9 mouse cellular contexts compared by ENCODE assay signal in genomic region chr17:33811142-33811516, GRCm38 (mm10). TPM values are rescaled to one million over a fixed set of nuclear protein-coding genes. Genes with fewer than 3 reads are reported as not detected.
DNase-seq lines count a peak whose midpoint lies in the region; ATAC-seq lines count a peak whose summit lies in the region.
"Had no signal": no experiment of that assay in that cellular context is flagged by ENCODE, and none has a peak within 500 bp of the region (broad histone marks: within the 10 kb centered on the region; RNA-seq: fewer than 3 reads in every experiment).

No protein-coding gene starts in this region.

- no peak for ATAC-seq in megakaryocyte, adult 5-6 weeks (ENCODE audit: poor library complexity, severe bottlenecking)
- ATAC-seq in forebrain, embryonic 16.5 days = no peak
- ATAC-seq in liver, embryonic 13.5 days (ENCODE audit: low read depth) = no peak
- no peak for ATAC-seq in stomach, embryonic 15.5 days (ENCODE audit: insufficient read depth, low FRiP score, low read depth)

- peak overlapping the region; percentile 71 for H3K4me2 ChIP-seq in forebrain, embryonic 16.5 days (ENCODE audit: low read length)
- H3K4me2 ChIP-seq in liver, embryonic 13.5 days = peak overlapping the region; percentile 81
- peak overlapping the region; percentile 92 for H3K4me2 ChIP-seq in stomach, embryonic 15.5 days

- no peaks in the 10 kb centered on the region for H3K9me3 ChIP-seq in megakaryocyte, embryonic 14.5 days
- no peaks in the 10 kb centered on the region for H3K9me3 ChIP-seq in forebrain, embryonic 16.5 days (ENCODE audit: control insufficient read depth, low read length)
- H3K9me3 ChIP-seq in liver, embryonic 13.5 days (replicated peaks) = no peaks in the 10 kb centered on the region
- no peaks in the 10 kb centered on the region for H3K9me3 ChIP-seq in stomach, embryonic 15.5 days

- no peaks in the 10 kb centered on the region for H3K36me3 ChIP-seq in megakaryocyte, embryonic 14.5 days (replicated peaks; ENCODE audit: low read length)
- no peaks in the 10 kb centered on the region for H3K36me3 ChIP-seq in forebrain, embryonic 16.5 days (ENCODE audit: control insufficient read depth, insufficient read depth)
- H3K36me3 ChIP-seq in liver, embryonic 13.5 days = no peaks in the 10 kb centered on the region
- no peaks in the 10 kb centered on the region for H3K36me3 ChIP-seq in stomach, embryonic 15.5 days

- H3K4me1 ChIP-seq in megakaryocyte, embryonic 14.5 days = peaks cover 36% of the 10 kb centered on the region
- peaks cover 6% of the 10 kb centered on the region; the same call in 1 of the 2 replicates for H3K4me1 ChIP-seq in forebrain, embryonic 16.5 days (replicated peaks; ENCODE audit: control insufficient read depth, insufficient read depth, low read length)
- H3K4me1 ChIP-seq in liver, embryonic 13.5 days (replicated peaks) = peaks cover 32% of the 10 kb centered on the region
- H3K4me1 ChIP-seq in stomach, embryonic 15.5 days = 0 out of 2 replicates have a peak, but pooled peaks cover 4% of the 10 kb centered on the region

- H3K4me3 ChIP-seq in megakaryocyte, embryonic 14.5 days (replicated peaks) = peak overlapping the region; percentile 92
- H3K4me3 ChIP-seq in forebrain, embryonic 16.5 days (replicated peaks; ENCODE audit: low read length) = peak overlapping the region; percentile 50
- peak overlapping the region; percentile 58 for H3K4me3 ChIP-seq in liver, embryonic 13.5 days (replicated peaks)
- peak overlapping the region; percentile 54 for H3K4me3 ChIP-seq in stomach, embryonic 15.5 days (replicated peaks)

- 0 out of 2 replicates have a peak overlapping the region, but pooled peaks have one; percentile 17 for H3K9ac ChIP-seq in forebrain, embryonic 16.5 days (replicated peaks; ENCODE audit: low read depth, low read length)
- peak overlapping the region; percentile 62; the same call in 1 of the 2 replicates for H3K9ac ChIP-seq in liver, embryonic 13.5 days
- no peak overlapping the region for H3K9ac ChIP-seq in stomach, embryonic 15.5 days

- no peak for DNase-seq in liver, embryonic 13.5 days
- no peak for DNase-seq in thymus, postnatal 4 days
- DNase-seq in urinary bladder, adult 2 months (ENCODE audit: low spot score) = no peak
- DNase-seq in right cerebral cortex, postnatal 14 days = no peak
- DNase-seq: cerebellum, postnatal 25 days had no signal

- peaks cover 5% of the 10 kb centered on the region for H3K27me3 ChIP-seq in megakaryocyte, embryonic 14.5 days (replicated peaks)
- peaks cover 13% of the 10 kb centered on the region; the same call in 1 of the 2 replicates for H3K27me3 ChIP-seq in forebrain, embryonic 16.5 days (replicated peaks; ENCODE audit: control insufficient read depth, insufficient read depth, low read length)
- peaks cover 20% of the 10 kb centered on the region for H3K27me3 ChIP-seq in liver, embryonic 13.5 days
- no peaks in the 10 kb centered on the region for H3K27me3 ChIP-seq in stomach, embryonic 15.5 days (replicated peaks)

- 28% methylated on average over 7 of the region's 7 CpGs for WGBS in forebrain, embryonic 16.5 days
- WGBS in liver, embryonic 13.5 days (ENCODE audit: insufficient replicate concordance) = 4% methylated on average over 7 of the region's 7 CpGs
- WGBS in stomach, embryonic 15.5 days = 18% methylated on average over 7 of the region's 7 CpGs

- no peak overlapping the region for H3K27ac ChIP-seq in forebrain, embryonic 16.5 days (ENCODE audit: low read length)
- peak overlapping the region; percentile 8; the same call in 1 of the 2 replicates for H3K27ac ChIP-seq in liver, embryonic 13.5 days
- no peak overlapping the region for H3K27ac ChIP-seq in stomach, embryonic 15.5 days

RNA-seq across cellular contexts. Expression of gene Kank3, which starts 0.8 kb away (rescaled TPM):
- polyA plus RNA-seq in megakaryocyte, embryonic 14.5 days (2012; ENCODE audit: insufficient read depth, low replicate concordance) = 3.8 and 3.9 TPM in 2 replicates
- 12.3 and 16.2 TPM in 2 replicates for total RNA-seq in megakaryocyte, adult 5-6 weeks (2015)
- 13.5 and 14.8 TPM in 2 replicates for total RNA-seq in megakaryocyte, adult 5-6 weeks (2017)
- 40.5 and 45.4 TPM in 2 replicates for polyA plus RNA-seq in forebrain, embryonic 16.5 days (2015; fragmentation: Nextera tagmentation; extraction: Ambion mirVana)
- polyA plus RNA-seq in liver, embryonic 13.5 days (2015; fragmentation: Nextera tagmentation; extraction: Ambion mirVana) = 8.1 and 8.9 TPM in 2 replicates
- polyA plus RNA-seq in stomach, embryonic 15.5 days (2015; fragmentation: Nextera tagmentation; extraction: Ambion mirVana) = 31.4 and 31.5 TPM in 2 replicates
- polyA plus RNA-seq in urinary bladder, adult 2 months (2012; rRNA removed) = 65.6 and 79.0 TPM in 2 replicates

RNA-seq across cellular contexts. Expression of gene Rps28, which starts 13.2 kb away (rescaled TPM):
- polyA plus RNA-seq in megakaryocyte, embryonic 14.5 days (2012; ENCODE audit: insufficient read depth, low replicate concordance) = 840 and 6,431 TPM in 2 replicates
- 875 and 928 TPM in 2 replicates for total RNA-seq in megakaryocyte, adult 5-6 weeks (2015)
- total RNA-seq in megakaryocyte, adult 5-6 weeks (2017) = 2,242 and 2,459 TPM in 2 replicates
- 480 and 560 TPM in 2 replicates for polyA plus RNA-seq in forebrain, embryonic 16.5 days (2015; fragmentation: Nextera tagmentation; extraction: Ambion mirVana)
- polyA plus RNA-seq in liver, embryonic 13.5 days (2015; fragmentation: Nextera tagmentation; extraction: Ambion mirVana) = 614 and 696 TPM in 2 replicates
- 888 and 917 TPM in 2 replicates for polyA plus RNA-seq in stomach, embryonic 15.5 days (2015; fragmentation: Nextera tagmentation; extraction: Ambion mirVana)
- polyA plus RNA-seq in urinary bladder, adult 2 months (2012; rRNA removed) = 1,557 and 1,878 TPM in 2 replicates

RNA-seq across cellular contexts. Expression of gene Ndufa7, which starts 13.2 kb away (rescaled TPM):
- polyA plus RNA-seq in megakaryocyte, embryonic 14.5 days (2012; ENCODE audit: insufficient read depth, low replicate concordance) = 1,277 and 1,645 TPM in 2 replicates
- total RNA-seq in megakaryocyte, adult 5-6 weeks (2015) = 150 and 160 TPM in 2 replicates
- 110 and 139 TPM in 2 replicates for total RNA-seq in megakaryocyte, adult 5-6 weeks (2017)
- polyA plus RNA-seq in forebrain, embryonic 16.5 days (2015; fragmentation: Nextera tagmentation; extraction: Ambion mirVana) = 386 and 402 TPM in 2 replicates
- polyA plus RNA-seq in liver, embryonic 13.5 days (2015; fragmentation: Nextera tagmentation; extraction: Ambion mirVana) = 250 and 284 TPM in 2 replicates
- polyA plus RNA-seq in stomach, embryonic 15.5 days (2015; fragmentation: Nextera tagmentation; extraction: Ambion mirVana) = 459 and 493 TPM in 2 replicates
- 307 and 382 TPM in 2 replicates for polyA plus RNA-seq in urinary bladder, adult 2 months (2012; rRNA removed)

RNA-seq across cellular contexts. Expression of gene Angptl4, which starts 29.5 kb away (rescaled TPM):
- 0.59 and 1.5 TPM in 2 replicates for polyA plus RNA-seq in megakaryocyte, embryonic 14.5 days (2012; ENCODE audit: insufficient read depth, low replicate concordance)
- 0.59 and 0.80 TPM in 2 replicates for total RNA-seq in megakaryocyte, adult 5-6 weeks (2015)
- 0.33 and 0.73 TPM in 2 replicates for total RNA-seq in megakaryocyte, adult 5-6 weeks (2017)
- 15.5 and 16.2 TPM in 2 replicates for polyA plus RNA-seq in forebrain, embryonic 16.5 days (2015; fragmentation: Nextera tagmentation; extraction: Ambion mirVana)
- 18.9 and 20.2 TPM in 2 replicates for polyA plus RNA-seq in liver, embryonic 13.5 days (2015; fragmentation: Nextera tagmentation; extraction: Ambion mirVana)
- polyA plus RNA-seq in stomach, embryonic 15.5 days (2015; fragmentation: Nextera tagmentation; extraction: Ambion mirVana) = 22.6 and 24.7 TPM in 2 replicates
- 7.7 and 11.3 TPM in 2 replicates for polyA plus RNA-seq in urinary bladder, adult 2 months (2012; rRNA removed)

RNA-seq across cellular contexts. Expression of gene Cd320, which starts 31.8 kb away (rescaled TPM):
- 16.0 and 94.0 TPM in 2 replicates for polyA plus RNA-seq in megakaryocyte, embryonic 14.5 days (2012; ENCODE audit: insufficient read depth, low replicate concordance)
- total RNA-seq in megakaryocyte, adult 5-6 weeks (2015) = 2.5 and 4.0 TPM in 2 replicates
- total RNA-seq in megakaryocyte, adult 5-6 weeks (2017) = 0.85 and 1.5 TPM in 2 replicates
- polyA plus RNA-seq in forebrain, embryonic 16.5 days (2015; fragmentation: Nextera tagmentation; extraction: Ambion mirVana) = 55.5 and 62.0 TPM in 2 replicates
- polyA plus RNA-seq in liver, embryonic 13.5 days (2015; fragmentation: Nextera tagmentation; extraction: Ambion mirVana) = 19.9 and 22.0 TPM in 2 replicates
- polyA plus RNA-seq in stomach, embryonic 15.5 days (2015; fragmentation: Nextera tagmentation; extraction: Ambion mirVana) = 59.1 and 62.6 TPM in 2 replicates
- polyA plus RNA-seq in urinary bladder, adult 2 months (2012; rRNA removed) = 21.4 and 21.5 TPM in 2 replicates
